Mouse (Mus musculus) ES-E14 (cell line): ENCODE measurements around the gene Fam208b. TPM values are rescaled to one million over a fixed set of nuclear protein-coding genes. Genes with fewer than 3 reads are reported as not detected.
"Not testable (repeated sequence)": the region's sequence is repeated elsewhere in the genome, so short reads cannot be mapped to it uniquely, and the experiment has no call there.

Experiments
- DNase-seq: peaks from one replicate; pipeline ENCODE4 v3.0.0-alpha.2; 2013; ENCODE audit warnings: low read depth, low spot score
- H3K27ac ChIP-seq: 2 replicates; pipeline ENCODE4 v1.5.1; 2012; ENCODE audit warnings: low read depth, mild to moderate bottlenecking, low read length, moderate library complexity, mixed read lengths; ENCODE audit not compliant: poor library complexity, insufficient read depth, severe bottlenecking
- H3K36me3 ChIP-seq: 2 replicates; pipeline ENCODE4 v1.6.1; 2012; ENCODE audit warnings: mild to moderate bottlenecking, low read length, moderate library complexity, mixed read lengths; ENCODE audit not compliant: control insufficient read depth, poor library complexity, insufficient read depth, severe bottlenecking
- H3K4me1 ChIP-seq, 2 experiments: fragments of 150-350 bp in 1 of 2; sonication (generic) in 1 of 2; 2 replicates each; pipeline ENCODE4 v1.6.1; 2012; ENCODE audit warnings: low read length in 2 of 2, mild to moderate bottlenecking in 1 of 2, mixed read lengths in 1 of 2; ENCODE audit not compliant: control insufficient read depth in 2 of 2, insufficient read depth in 2 of 2, poor library complexity in 1 of 2
- H3K4me3 ChIP-seq, 2 experiments: fragments of 150-350 bp in 1 of 2; sonication (generic) in 1 of 2; 2 replicates each; pipeline ENCODE4 v1.5.1; 2012; ENCODE audit warnings: low read length in 2 of 2, low read depth in 1 of 2, mild to moderate bottlenecking in 1 of 2, mixed read lengths in 1 of 2; ENCODE audit not compliant: insufficient read depth in 1 of 2, poor library complexity in 1 of 2, severe bottlenecking in 1 of 2
- H3K9ac ChIP-seq: 2 replicates; pipeline ENCODE4 v1.6.1; 2012; ENCODE audit warnings: low read depth, mild to moderate bottlenecking, low read length, mixed read lengths; ENCODE audit not compliant: poor library complexity, insufficient read depth, severe bottlenecking
- H3K9me3 ChIP-seq: fragments of 150-350 bp; sonication (generic); 2 replicates; pipeline ENCODE4 v1.6.1; 2012; ENCODE audit warnings: low read depth, mild to moderate bottlenecking, low read length; ENCODE audit not compliant: control insufficient read depth, insufficient read depth
- CHD2 ChIP-seq: IDR thresholded peaks from 2 replicates; pipeline ENCODE4 v1.6.1; 2014; ENCODE audit warnings: mild to moderate bottlenecking, low read depth, low read length, inconsistent platforms
- HCFC1 ChIP-seq: IDR thresholded peaks from 2 replicates; pipeline ENCODE4 v1.6.1; 2012; ENCODE audit warnings: low read length, inconsistent platforms, borderline replicate concordance; ENCODE audit not compliant: insufficient read depth
- MAFK ChIP-seq: IDR thresholded peaks from 2 replicates; pipeline ENCODE4 v1.6.1; 2014; ENCODE audit warnings: mild to moderate bottlenecking, low read depth, low read length, inconsistent platforms; ENCODE audit not compliant: insufficient read depth
- ZC3H11A ChIP-seq: IDR thresholded peaks from 2 replicates; pipeline ENCODE4 v1.6.1; 2012; ENCODE audit warnings: low read depth, mild to moderate bottlenecking, inconsistent platforms, low read length, borderline replicate concordance
- ZNF384 ChIP-seq: IDR thresholded peaks from 2 replicates; pipeline ENCODE4 v1.6.1; 2012; ENCODE audit warnings: low read depth, low read length, inconsistent platforms
- in situ Hi-C, 2 experiments: fragments of 600-800 bp; cut with MboI; formaldehyde crosslinking; loops; one replicate each; pipeline ENCODE4 v1.15.1; 2025; ENCODE audit warnings: low sequenced_read_pairs in 2 of 2, inconsistent platforms in 1 of 2; ENCODE audit not compliant: unreplicated experiment in 2 of 2
- total RNA-seq: library from RNA; depleted of rRNA; stranded (reverse); fragments of 300-350 nt; gene quantifications from 2 replicates; pipeline ENCODE4 v1.2.3, GENCODE M21; 2012

The Fam208b gene
- total RNA-seq, 1 experiment = 34.9 TPM

GRCm38 (mm10) chr13:3530451-3530850, 80.5 kb downstream of the Fam208b start:
- no peak overlapping the region for H3K9ac ChIP-seq
- no peak overlapping the region for H3K27ac ChIP-seq
- DNase-seq = no peak
- H3K36me3 ChIP-seq = no peaks in the 10 kb centered on the region
- H3K9me3 ChIP-seq = no peaks in the 10 kb centered on the region
- peaks cover 3 to 10% of the 10 kb centered on the region in 2 experiments; a peak in 3 of 4 replicates for H3K4me1 ChIP-seq
- H3K4me3 ChIP-seq = no peak overlapping the region
- in situ Hi-C loops = no loop called here
- TF ChIP-seq ZC3H11A (no peak), MAFK (no peak), ZNF384 (no peak), CHD2 (no peak), HCFC1 (no peak)

- H3K9me3 ChIP-seq = no peaks in the 10 kb centered on the region
- no peaks in the 10 kb centered on the region for H3K36me3 ChIP-seq
- no peak overlapping the region for H3K27ac ChIP-seq
- in situ Hi-C loops = no loop called here
- no peak for DNase-seq
- H3K4me1 ChIP-seq = peaks cover 0 to 8% of the 10 kb centered on the region in 2 experiments; a peak in 2 of 4 replicates
- H3K9ac ChIP-seq = no peak overlapping the region
- no peak for TF ChIP-seq ZC3H11A
- no peak for TF ChIP-seq MAFK
- TF ChIP-seq ZNF384 = no peak
- no peak for TF ChIP-seq HCFC1
- TF ChIP-seq CHD2 = no peak
- H3K4me3 ChIP-seq = no peak overlapping the region; a peak in 1 of 4 replicates
Measured at GRCm38 (mm10) chr13:3526328-3526727, 84.6 kb downstream of the Fam208b start.

GRCm38 (mm10) chr13:3525611-3526051, 85.3 kb downstream of the Fam208b start:
- Histone ChIP-seq H3K4me1 (peaks cover 0 to 8% of the 10 kb centered on the region in 2 experiments; a peak in 2 of 4 replicates), H3K9me3 (no peaks in the 10 kb centered on the region), H3K27ac (no peak overlapping the region), H3K4me3 (no peak overlapping the region), H3K36me3 (no peaks in the 10 kb centered on the region), H3K9ac (no peak overlapping the region)
- TF ChIP-seq CHD2 (no peak), ZC3H11A (no peak), HCFC1 (no peak), ZNF384 (no peak), MAFK (no peak)
- in situ Hi-C loops = no loop called here
- no peak for DNase-seq

- Histone ChIP-seq H3K27ac (no peak overlapping the region), H3K4me3 (no peak overlapping the region), H3K36me3 (no peaks in the 10 kb centered on the region), H3K4me1 (peaks cover 0 to 2% of the 10 kb centered on the region in 2 experiments; a peak in 1 of 4 replicates), H3K9ac (no peak overlapping the region), H3K9me3 (no peaks in the 10 kb centered on the region)
- DNase-seq = no peak
- TF ChIP-seq MAFK = no peak
- no peak for TF ChIP-seq ZNF384
- no peak for TF ChIP-seq CHD2
- no peak for TF ChIP-seq HCFC1
- TF ChIP-seq ZC3H11A = no peak
- in situ Hi-C loops = no loop called here
Measured at GRCm38 (mm10) chr13:3523946-3524345, 87.0 kb downstream of the Fam208b start.

GRCm38 (mm10) chr13:3523459-3523858, 87.4 kb downstream of the Fam208b start:
- Histone ChIP-seq H3K36me3 (no peaks in the 10 kb centered on the region), H3K9ac (no peak overlapping the region), H3K27ac (no peak overlapping the region), H3K4me3 (no peak overlapping the region), H3K4me1 (peaks cover 0 to 2% of the 10 kb centered on the region in 2 experiments; a peak in 1 of 4 replicates), H3K9me3 (no peaks in the 10 kb centered on the region)
- DNase-seq = no peak
- TF ChIP-seq MAFK (no peak), CHD2 (no peak), ZC3H11A (no peak)
- in situ Hi-C loops = no loop called here

GRCm38 (mm10) chr13:3519994-3520393, 90.9 kb downstream of the Fam208b start:
- H3K9ac ChIP-seq, in situ Hi-C loops, H3K36me3 ChIP-seq: not testable (repeated sequence)

GRCm38 (mm10) chr13:3519357-3519756, 91.6 kb downstream of the Fam208b start:
- H3K4me1 ChIP-seq, in situ Hi-C loops, H3K27ac ChIP-seq, H3K4me3 ChIP-seq, H3K9ac ChIP-seq, DNase-seq, H3K9me3 ChIP-seq, H3K36me3 ChIP-seq: not testable (repeated sequence)

More at GRCm38 (mm10) chr13:3519994-3520393, 90.9 kb downstream of the Fam208b start:
- not testable (repeated sequence) for H3K4me3 ChIP-seq, DNase-seq, H3K9me3 ChIP-seq, H3K4me1 ChIP-seq, H3K27ac ChIP-seq
